Mouse (Mus musculus) c-Kit-positive CD71-positive TER-119-positive erythroid progenitor cells, embryonic 14.5 days (primary cell): ENCODE data around the gene Itpripl1.
"Not testable (repeated sequence)": the region's sequence is repeated elsewhere in the genome, so short reads cannot be mapped to it uniquely, and the experiment has no call there.

Experiments used
- DNase-seq: peaks from one replicate; pipeline ENCODE4 v3.0.0-alpha.2; 2013; ENCODE audit warnings: low spot score

Gene Itpripl1

GRCm38 (mm10) chr2:127092000-127092399, 51.2 kb downstream of the Itpripl1 start:
- no peak for DNase-seq

DNA sequence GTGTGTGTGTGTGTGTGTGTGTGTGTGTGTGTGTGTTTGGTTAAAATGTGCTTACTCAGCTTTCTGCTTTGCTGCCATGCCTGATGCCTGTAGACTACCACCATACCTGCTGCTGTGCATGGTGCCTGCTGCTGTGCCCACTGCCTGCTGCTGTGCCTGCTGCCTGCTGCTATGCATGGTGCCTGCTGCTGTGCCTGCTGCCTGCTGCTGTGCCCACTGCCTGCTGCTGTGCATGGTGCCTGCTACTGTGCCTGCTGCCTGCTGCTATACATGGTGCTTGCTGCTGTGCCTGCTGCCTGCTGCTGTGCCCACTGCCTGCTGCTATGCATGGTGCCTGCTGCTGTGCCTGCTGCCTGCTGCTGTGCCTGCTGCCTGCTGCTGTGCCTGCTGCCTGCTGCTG, 53.1 kb downstream of the Itpripl1 start:
- DNase-seq: not testable (repeated sequence)
